Mouse (Mus musculus) heart, embryonic 15.5 days (tissue): ENCODE data around the gene Gm15262. TPM values are rescaled to one million over a fixed set of nuclear protein-coding genes. Genes with fewer than 3 reads are reported as not detected.
"Not testable (repeated sequence)": the region's sequence is repeated elsewhere in the genome, so short reads cannot be mapped to it uniquely, and the experiment has no call there.

Experiments used
- ATAC-seq: fragments of 200-750 bp; cut with Nextera tagmentation; replicated peaks from 2 replicates; pipeline ENCODE4 v1.8.0; 2017; ENCODE audit warnings: low read depth, moderate TSS enrichment; ENCODE audit not compliant: insufficient number of reproducible peaks, insufficient read depth, low FRiP score
- H3K27ac ChIP-seq: fragments of 300-500 bp; sonication (generic); 2 replicates; pipeline ENCODE4 v1.5.1; 2015; ENCODE audit warnings: mild to moderate bottlenecking, inconsistent platforms
- H3K27me3 ChIP-seq: fragments of 300-500 bp; sonication (generic); 2 replicates; pipeline ENCODE4 v1.6.1; 2015; ENCODE audit warnings: inconsistent platforms
- H3K36me3 ChIP-seq: fragments of 300-500 bp; sonication (generic); 2 replicates; pipeline ENCODE4 v1.6.1; 2015; ENCODE audit warnings: mild to moderate bottlenecking, inconsistent platforms
- H3K4me1 ChIP-seq: fragments of 300-500 bp; sonication (generic); replicated peaks from 2 replicates; pipeline ENCODE4 v1.6.1; 2015; ENCODE audit warnings: inconsistent platforms
- H3K4me2 ChIP-seq: fragments of 300-500 bp; sonication (generic); 2 replicates; pipeline ENCODE4 v1.6.1; 2015; ENCODE audit warnings: inconsistent platforms, mild to moderate bottlenecking, moderate library complexity
- H3K4me3 ChIP-seq: fragments of 300-500 bp; sonication (generic); 2 replicates; pipeline ENCODE4 v1.5.1; 2015; ENCODE audit warnings: mild to moderate bottlenecking, inconsistent platforms
- H3K9ac ChIP-seq: fragments of 300-500 bp; sonication (generic); 2 replicates; pipeline ENCODE4 v1.6.1; 2015; ENCODE audit warnings: mild to moderate bottlenecking, inconsistent platforms
- H3K9me3 ChIP-seq: fragments of 300-500 bp; sonication (generic); replicated peaks from 2 replicates; pipeline ENCODE4 v1.6.1; 2016; ENCODE audit warnings: inconsistent platforms
- WGBS: fragments of 180-500 bp; shearing (Covaris S2); methylation state at CpG from one replicate; pipeline ENCODE4 v1.1.7; 2015; ENCODE audit warnings: mixed read lengths; 5-methylcytosine and 5-hydroxymethylcytosine counted together
- polyA plus RNA-seq: library from polyadenylated mRNA; unstranded; fragments of >200 nt; fragmentation: Nextera tagmentation; extraction: Ambion mirVana; gene quantifications from 2 replicates; pipeline ENCODE4 v1.2.1, GENCODE M21; 2015

Gm15262 gene
- polyA plus RNA-seq: not detected in 2 replicates

GRCm38 (mm10) chrX:161287156-161287555 is at the start of gene Gm15262:
Gene Gm15262, plus strand, starts transcription at chrX:161287456.
- H3K36me3 ChIP-seq, H3K4me2 ChIP-seq, H3K9me3 ChIP-seq, H3K27ac ChIP-seq, ATAC-seq, H3K9ac ChIP-seq, H3K4me1 ChIP-seq, H3K27me3 ChIP-seq, H3K4me3 ChIP-seq: not testable (repeated sequence)
- 58% methylated on average over 2 of the region's 2 CpGs for WGBS

GRCm38 (mm10) chrX:161308131-161308530 is 20.9 kb downstream of the Gm15262 start:
- H3K9me3 ChIP-seq: no peaks in the 10 kb centered on the region
- no peak overlapping the region for H3K4me3 ChIP-seq
- H3K36me3 ChIP-seq: no peaks in the 10 kb centered on the region
- H3K9ac ChIP-seq: no peak overlapping the region
- no peak overlapping the region for H3K4me2 ChIP-seq
- H3K27me3 ChIP-seq: no peaks in the 10 kb centered on the region
- H3K4me1 ChIP-seq: no peaks in the 10 kb centered on the region
- 75% methylated on average over 1 of the region's 1 CpGs for WGBS
- ATAC-seq: no peak
- H3K27ac ChIP-seq: no peak overlapping the region

- no peak overlapping the region for H3K4me2 ChIP-seq
These were observed 29.2 kb downstream of the Gm15262 start for GRCm38 (mm10) chrX:161316443-161316842.

GRCm38 (mm10) chrX:161370927-161371326 is 83.7 kb downstream of the Gm15262 start:
- 38% methylated on average over 11 of the region's 11 CpGs for WGBS
- no peak for ATAC-seq

More at GRCm38 (mm10) chrX:161316443-161316842, 29.2 kb downstream of the Gm15262 start:
- H3K9ac ChIP-seq: no peak overlapping the region
- no peaks in the 10 kb centered on the region for H3K9me3 ChIP-seq
- H3K4me3 ChIP-seq: no peak overlapping the region
- H3K27me3 ChIP-seq: no peaks in the 10 kb centered on the region
- H3K4me1 ChIP-seq: no peaks in the 10 kb centered on the region
- no peak for ATAC-seq
- no peaks in the 10 kb centered on the region for H3K36me3 ChIP-seq
- H3K27ac ChIP-seq: no peak overlapping the region

GRCm38 (mm10) chrX:161371461-161371860 is 84.2 kb downstream of the Gm15262 start:
- no peak overlapping the region for H3K4me3 ChIP-seq
- H3K36me3 ChIP-seq: no peaks in the 10 kb centered on the region
- no peaks in the 10 kb centered on the region for H3K4me1 ChIP-seq
- ATAC-seq: no peak
- no peak overlapping the region for H3K4me2 ChIP-seq
- no peaks in the 10 kb centered on the region for H3K27me3 ChIP-seq
- no peak overlapping the region for H3K27ac ChIP-seq
- 53% methylated on average over 3 of the region's 3 CpGs for WGBS
- H3K9ac ChIP-seq: no peak overlapping the region
- H3K9me3 ChIP-seq: no peaks in the 10 kb centered on the region

More at GRCm38 (mm10) chrX:161370927-161371326, 83.7 kb downstream of the Gm15262 start:
- no peak overlapping the region for H3K4me3 ChIP-seq
- H3K9ac ChIP-seq: no peak overlapping the region
- no peak overlapping the region for H3K27ac ChIP-seq
- no peaks in the 10 kb centered on the region for H3K36me3 ChIP-seq
- H3K4me1 ChIP-seq: no peaks in the 10 kb centered on the region
- H3K9me3 ChIP-seq: no peaks in the 10 kb centered on the region
- H3K4me2 ChIP-seq: no peak overlapping the region
- no peaks in the 10 kb centered on the region for H3K27me3 ChIP-seq

- no peaks in the 10 kb centered on the region for H3K36me3 ChIP-seq
- no peak overlapping the region for H3K4me2 ChIP-seq
- H3K4me1 ChIP-seq: no peaks in the 10 kb centered on the region
- no peaks in the 10 kb centered on the region for H3K9me3 ChIP-seq
- no peak for ATAC-seq
- H3K27me3 ChIP-seq: no peaks in the 10 kb centered on the region
- no peak overlapping the region for H3K4me3 ChIP-seq
- H3K9ac ChIP-seq: no peak overlapping the region
- H3K27ac ChIP-seq: no peak overlapping the region
- WGBS: 48% methylated on average over 1 of the region's 1 CpGs
These were observed 88.3 kb downstream of the Gm15262 start for GRCm38 (mm10) chrX:161375568-161375967.

GRCm38 (mm10) chrX:161385791-161386190 is 98.5 kb downstream of the Gm15262 start:
- 39% methylated on average over 8 of the region's 8 CpGs for WGBS
- Histone ChIP-seq H3K4me2 (no peak overlapping the region), H3K4me3 (no peak overlapping the region), H3K9me3 (no peaks in the 10 kb centered on the region), H3K4me1 (no peaks in the 10 kb centered on the region), H3K27ac (no peak overlapping the region), H3K9ac (no peak overlapping the region), H3K27me3 (no peaks in the 10 kb centered on the region), H3K36me3 (no peaks in the 10 kb centered on the region)
- no peak for ATAC-seq

GRCm38 (mm10) chrX:161387942-161388341 is 100.7 kb downstream of the Gm15262 start:
- ATAC-seq: no peak
- Histone ChIP-seq H3K4me3 (no peak overlapping the region), H3K4me1 (no peaks in the 10 kb centered on the region), H3K27ac (no peak overlapping the region), H3K4me2 (no peak overlapping the region), H3K36me3 (no peaks in the 10 kb centered on the region), H3K9me3 (no peaks in the 10 kb centered on the region), H3K27me3 (no peaks in the 10 kb centered on the region), H3K9ac (no peak overlapping the region)
- 82% methylated on average over 4 of the region's 4 CpGs for WGBS

- H3K4me2 ChIP-seq: no peak overlapping the region
- H3K9ac ChIP-seq: no peak overlapping the region
- no peak overlapping the region for H3K27ac ChIP-seq
- no peak for ATAC-seq
- no peaks in the 10 kb centered on the region for H3K36me3 ChIP-seq
- H3K27me3 ChIP-seq: no peaks in the 10 kb centered on the region; the same call in 1 of the 2 replicates
- WGBS: 19% methylated on average over 11 of the region's 11 CpGs
- no peaks in the 10 kb centered on the region for H3K4me1 ChIP-seq
- no peaks in the 10 kb centered on the region for H3K9me3 ChIP-seq
- H3K4me3 ChIP-seq: no peak overlapping the region
These were observed 111.9 kb downstream of the Gm15262 start for GRCm38 (mm10) chrX:161399110-161399509.

- WGBS: 68% methylated on average over 1 of the region's 1 CpGs
- H3K9ac ChIP-seq: no peak overlapping the region
- ATAC-seq: no peak
- H3K27me3 ChIP-seq: no peaks in the 10 kb centered on the region
- no peaks in the 10 kb centered on the region for H3K4me1 ChIP-seq
- H3K27ac ChIP-seq: no peak overlapping the region
- no peak overlapping the region for H3K4me3 ChIP-seq
- no peak overlapping the region for H3K4me2 ChIP-seq
- no peaks in the 10 kb centered on the region for H3K9me3 ChIP-seq
- H3K36me3 ChIP-seq: no peaks in the 10 kb centered on the region
These were observed 123.9 kb downstream of the Gm15262 start for GRCm38 (mm10) chrX:161411151-161411550.
